Mouse (Mus musculus) neural tube, embryonic 11.5 days (tissue): Measurements from ENCODE around the gene Cdca5. TPM values are rescaled to one million over a fixed set of nuclear protein-coding genes. Genes with fewer than 3 reads are reported as not detected.
"Not testable (repeated sequence)": the region's sequence is repeated elsewhere in the genome, so short reads cannot be mapped to it uniquely, and the experiment has no call there.

Source experiments
- ATAC-seq: fragments of 200-750 bp; cut with Nextera tagmentation; 2 replicates; pipeline ENCODE4 v1.8.0; 2017; ENCODE audit warnings: moderate number of reproducible peaks, mild to moderate bottlenecking, moderate TSS enrichment, moderate library complexity; ENCODE audit not compliant: insufficient read depth, low FRiP score, low TSS enrichment
- DNase-seq: peaks from one replicate; pipeline ENCODE4 v3.0.0-alpha.2; 2015; ENCODE audit warnings: low spot score
- H3K27ac ChIP-seq: fragments of 300-500 bp; sonication (generic); 2 replicates; pipeline ENCODE4 v1.5.1; 2014; ENCODE audit warnings: low read depth, mild to moderate bottlenecking, low read length
- H3K27me3 ChIP-seq: fragments of 300-500 bp; sonication (generic); 2 replicates; pipeline ENCODE4 v1.6.1; 2014; ENCODE audit warnings: mild to moderate bottlenecking, low read length, mixed read lengths; ENCODE audit not compliant: control insufficient read depth, insufficient read depth
- H3K36me3 ChIP-seq: fragments of 300-500 bp; sonication (generic); 2 replicates; pipeline ENCODE4 v1.6.1; 2014; ENCODE audit warnings: mild to moderate bottlenecking, low read length, moderate library complexity, mixed read lengths; ENCODE audit not compliant: control insufficient read depth, insufficient read depth
- H3K4me1 ChIP-seq: fragments of 300-500 bp; sonication (generic); 2 replicates; pipeline ENCODE4 v1.6.1; 2014; ENCODE audit warnings: low read length, mixed read lengths; ENCODE audit not compliant: control insufficient read depth, insufficient read depth
- H3K4me2 ChIP-seq: fragments of 300-500 bp; sonication (generic); 2 replicates; pipeline ENCODE4 v1.6.1; 2014; ENCODE audit warnings: low read depth, mild to moderate bottlenecking, moderate library complexity
- H3K4me3 ChIP-seq: fragments of 300-500 bp; sonication (generic); 2 replicates; pipeline ENCODE4 v1.5.1; 2014; ENCODE audit warnings: low read depth, low read length
- H3K9ac ChIP-seq: fragments of 300-500 bp; sonication (generic); 2 replicates; pipeline ENCODE4 v1.6.1; 2014; ENCODE audit warnings: mild to moderate bottlenecking, low read length
- H3K9me3 ChIP-seq: fragments of 300-500 bp; sonication (generic); 2 replicates; pipeline ENCODE4 v1.6.1; 2016; ENCODE audit warnings: low read length; ENCODE audit not compliant: control insufficient read depth
- WGBS: fragments of 180-500 bp; shearing (Covaris S2); extraction: QIAGEN DNeasy Blood & Tissue Kit; methylation state at CpG from one replicate; pipeline ENCODE4 v1.1.7; 2014; 5-methylcytosine and 5-hydroxymethylcytosine counted together
- polyA plus RNA-seq: library from polyadenylated mRNA; unstranded; fragments of >200 nt; fragmentation: Nextera tagmentation; extraction: Ambion mirVana; gene quantifications from 2 replicates; pipeline ENCODE4 v1.2.1, GENCODE M21; 2014

Gene Cdca5
- 46.0 and 48.4 TPM in 2 replicates for polyA plus RNA-seq

DNA sequence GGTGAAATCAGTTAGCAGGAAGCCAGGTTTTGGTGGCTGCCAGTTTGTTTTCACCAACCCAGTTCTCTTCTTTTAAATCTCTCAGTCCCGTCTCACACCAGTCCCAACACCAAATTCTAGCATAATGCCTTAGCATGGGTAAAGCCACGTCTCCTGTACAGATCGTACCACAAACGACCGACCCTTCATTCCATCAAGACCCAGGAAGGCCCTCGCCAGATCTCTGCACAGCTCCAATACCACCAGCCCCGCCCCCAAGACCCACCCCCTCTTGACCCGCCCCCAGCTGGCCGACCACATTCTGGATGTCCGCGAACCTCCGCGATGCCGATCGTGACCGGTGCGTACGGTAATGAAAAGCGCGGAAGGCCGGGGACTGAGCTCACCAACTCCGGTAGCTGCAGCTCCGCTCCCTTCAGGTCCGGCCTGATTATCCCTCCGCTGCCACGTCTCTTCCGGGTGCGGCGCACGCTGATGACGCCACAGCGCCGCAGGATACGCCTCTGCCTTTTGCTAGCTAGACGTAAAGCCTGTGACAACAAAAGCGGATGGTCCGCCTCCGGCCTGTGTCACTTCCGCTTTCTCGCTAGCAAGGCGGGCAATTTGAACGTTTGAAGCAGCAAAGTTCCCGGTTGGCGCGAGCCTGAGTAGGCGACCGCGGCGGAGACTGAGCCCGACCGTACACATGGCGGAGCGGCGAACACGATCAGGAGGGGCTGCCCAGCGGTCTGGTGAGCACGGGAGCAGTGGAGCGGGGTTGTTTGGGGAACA lies at the start of gene Cdca5, which contains the start of gene Zfpl1:
Gene Cdca5, plus strand, starts transcription at position 506 of the 771 bp plus-strand sequence.
Gene Zfpl1, minus strand, starts transcription at position 479 of the 771 bp plus-strand sequence.
- H3K36me3 ChIP-seq, result peaks cover 5% of the 10 kb centered on the region
- WGBS, result under 1% methylated on average over 58 of the region's 58 CpGs
- DNase-seq (peak; percentile 99), ATAC-seq (peak; percentile 86)
- H3K4me2 ChIP-seq, result peak within 1 kb of the TSS; percentile 90
- H3K4me3 ChIP-seq, result peak within 1 kb of the TSS; percentile 84
- H3K27ac ChIP-seq, result no peak within 1 kb of the TSS
- no peaks in the 10 kb centered on the region for H3K9me3 ChIP-seq
- H3K9ac ChIP-seq, result peak within 1 kb of the TSS; percentile 72
- no peaks in the 10 kb centered on the region for H3K27me3 ChIP-seq
- H3K4me1 ChIP-seq, result peaks cover 6% of the 10 kb centered on the region

DNA sequence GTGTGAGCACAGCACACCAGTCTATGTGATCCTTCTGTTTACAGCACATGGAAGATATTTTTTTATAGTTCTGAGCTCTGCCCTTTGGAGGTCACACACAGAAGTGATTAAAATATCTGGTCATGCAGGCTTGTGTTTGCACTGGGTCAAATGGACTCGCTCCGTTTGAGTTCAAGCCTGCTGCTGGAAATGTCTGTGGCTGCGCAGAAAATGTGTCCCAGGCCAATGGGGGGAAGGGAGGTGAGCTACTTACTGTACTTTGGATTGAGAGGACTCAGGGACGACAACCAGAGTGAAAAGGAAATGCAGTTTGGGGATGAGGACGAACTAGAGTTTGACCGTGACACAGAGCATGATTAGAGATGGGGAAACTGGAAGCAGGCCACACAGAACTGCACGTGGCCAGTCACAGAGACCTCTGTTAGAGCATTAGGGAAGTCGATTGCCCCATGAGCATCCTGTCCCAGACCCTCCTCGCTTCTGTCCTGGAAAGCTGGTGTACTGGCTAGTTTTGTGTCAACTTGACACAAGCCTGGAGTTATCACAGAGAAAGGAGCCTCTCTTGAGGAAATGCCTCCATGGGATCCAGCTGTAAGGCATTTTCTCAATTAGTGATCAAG lies 48.7 kb upstream of the Cdca5 start:
- H3K27me3 ChIP-seq, result no peaks in the 10 kb centered on the region
- WGBS, result 82% methylated on average over 9 of the region's 9 CpGs

GRCm38 (mm10) chr19:6037695-6038094 lies 47.1 kb upstream of the Cdca5 start:
- Histone ChIP-seq H3K4me2 (no peak overlapping the region), H3K9ac (no peak overlapping the region), H3K9me3 (no peaks in the 10 kb centered on the region), H3K4me1 (no peaks in the 10 kb centered on the region), H3K27me3 (no peaks in the 10 kb centered on the region), H3K36me3 (no peaks in the 10 kb centered on the region), H3K27ac (no peak overlapping the region), H3K4me3 (no peak overlapping the region)
- ATAC-seq (no peak), DNase-seq (no peak)

More for the DNA sequence above, 48.7 kb upstream of the Cdca5 start:
- no peaks in the 10 kb centered on the region for H3K9me3 ChIP-seq
- DNase-seq, result no peak
- no peaks in the 10 kb centered on the region for H3K36me3 ChIP-seq
- no peak overlapping the region for H3K4me2 ChIP-seq
- no peaks in the 10 kb centered on the region for H3K4me1 ChIP-seq
- H3K9ac ChIP-seq, result no peak overlapping the region
- ATAC-seq, result no peak
- no peak overlapping the region for H3K27ac ChIP-seq
- no peak overlapping the region for H3K4me3 ChIP-seq

GRCm38 (mm10) chr19:6038326-6038725 lies 46.5 kb upstream of the Cdca5 start:
- no peak overlapping the region for H3K9ac ChIP-seq
- no peaks in the 10 kb centered on the region for H3K4me1 ChIP-seq
- no peak overlapping the region for H3K4me3 ChIP-seq
- H3K27me3 ChIP-seq, result no peaks in the 10 kb centered on the region
- no peaks in the 10 kb centered on the region for H3K9me3 ChIP-seq
- ATAC-seq (no peak), DNase-seq (no peak)
- H3K36me3 ChIP-seq, result no peaks in the 10 kb centered on the region
- no peak overlapping the region for H3K27ac ChIP-seq
- 89% methylated on average over 7 of the region's 7 CpGs for WGBS
- H3K4me2 ChIP-seq, result no peak overlapping the region

DNA sequence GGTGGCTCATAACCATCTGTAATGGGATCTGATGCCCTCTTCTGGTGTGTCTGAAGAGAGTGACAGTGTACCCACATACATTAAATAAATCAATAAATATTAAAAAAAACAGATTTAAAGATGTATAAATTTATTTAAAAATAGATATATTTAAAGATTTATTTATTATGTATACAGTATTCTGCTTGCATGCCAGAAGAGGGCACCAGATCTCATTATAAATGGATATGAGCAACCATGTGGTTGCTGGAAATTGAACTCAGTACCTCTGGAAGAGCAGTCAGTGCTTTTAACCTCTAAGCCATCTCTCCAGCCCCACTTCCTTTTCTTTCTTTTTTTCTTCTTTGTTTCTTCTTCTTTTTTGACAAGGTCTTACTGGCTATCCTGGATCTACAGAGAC lies 44.8 kb upstream of the Cdca5 start:
- H3K27me3 ChIP-seq, result no peaks in the 10 kb centered on the region
- ATAC-seq (no peak), DNase-seq (no peak)
- H3K9me3 ChIP-seq, result no peaks in the 10 kb centered on the region
- no peaks in the 10 kb centered on the region for H3K36me3 ChIP-seq
- no peak overlapping the region for H3K4me3 ChIP-seq
- H3K4me1 ChIP-seq, result no peaks in the 10 kb centered on the region
- H3K27ac ChIP-seq, result no peak overlapping the region
- no peak overlapping the region for H3K9ac ChIP-seq
- no peak overlapping the region for H3K4me2 ChIP-seq

DNA sequence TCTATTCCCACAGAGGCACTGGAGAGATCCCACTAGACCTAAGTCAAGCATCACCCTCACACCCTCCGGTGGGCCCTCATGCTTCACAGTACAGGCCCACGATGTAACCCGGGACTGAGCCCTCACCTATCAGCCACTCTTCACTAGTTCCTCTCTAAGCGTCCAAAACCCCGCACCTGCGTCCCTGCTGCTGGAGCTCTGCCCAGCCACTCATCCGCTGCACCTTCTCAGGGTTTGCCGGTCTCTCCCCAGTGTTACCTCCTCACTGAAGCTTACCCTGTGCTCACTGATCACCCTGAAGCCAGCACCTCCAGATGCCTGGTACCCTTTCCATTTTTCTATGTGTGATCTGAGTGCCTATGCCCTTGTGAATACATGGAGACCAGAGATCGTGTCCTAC lies 42.5 kb upstream of the Cdca5 start:
- Histone ChIP-seq H3K4me3 (no peak overlapping the region), H3K27me3 (no peaks in the 10 kb centered on the region), H3K9me3 (no peaks in the 10 kb centered on the region), H3K27ac (no peak overlapping the region), H3K36me3 (no peaks in the 10 kb centered on the region), H3K9ac (no peak overlapping the region), H3K4me2 (no peak overlapping the region), H3K4me1 (peaks cover 6% of the 10 kb centered on the region)
- ATAC-seq (no peak), DNase-seq (no peak)
- WGBS, result 84% methylated on average over 9 of the region's 9 CpGs

DNA sequence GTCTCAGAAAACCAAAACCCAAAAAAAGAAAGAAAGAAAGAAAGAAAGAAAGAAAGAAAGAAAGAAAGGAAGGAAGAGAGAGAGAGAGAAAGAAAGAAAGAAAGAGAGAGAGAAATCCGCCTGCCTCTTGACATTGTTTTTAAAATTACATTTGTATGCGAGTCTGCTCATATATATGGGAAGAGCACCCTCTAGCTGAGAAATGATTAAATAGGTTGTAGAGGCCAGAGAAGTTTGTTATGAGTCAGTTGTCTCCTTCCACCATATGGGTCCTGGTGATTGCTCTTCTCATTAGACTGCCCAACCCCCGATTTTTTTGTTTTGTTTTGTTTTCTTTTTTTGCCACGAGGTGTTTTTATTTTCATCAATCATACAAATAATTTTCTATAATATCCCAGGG lies 40.7 kb upstream of the Cdca5 start:
- not testable (repeated sequence) for H3K27ac ChIP-seq, DNase-seq, H3K4me2 ChIP-seq, H3K4me3 ChIP-seq, ATAC-seq, H3K36me3 ChIP-seq, H3K9me3 ChIP-seq, H3K9ac ChIP-seq, H3K27me3 ChIP-seq
- peaks cover 10% of the 10 kb centered on the region for H3K4me1 ChIP-seq
- 81% methylated on average over 4 of the region's 4 CpGs for WGBS

- H3K4me2 ChIP-seq, result peak overlapping the region; percentile 92
- peaks cover 17% of the 10 kb centered on the region for H3K36me3 ChIP-seq
- H3K9ac ChIP-seq, result peak overlapping the region; percentile 93
- ATAC-seq, result 0 out of 2 replicates have a peak, but pooled peaks have one; percentile 7
- peak overlapping the region; percentile 93 for H3K4me3 ChIP-seq
- H3K27me3 ChIP-seq, result no peaks in the 10 kb centered on the region
- no peaks in the 10 kb centered on the region for H3K9me3 ChIP-seq
- 22% methylated on average over 20 of the region's 20 CpGs for WGBS
- no peak for DNase-seq
- H3K27ac ChIP-seq, result peak overlapping the region; percentile 98
- peaks cover 10% of the 10 kb centered on the region for H3K4me1 ChIP-seq
Measured at GRCm38 (mm10) chr19:6045366-6046293, 39.2 kb upstream of the Cdca5 start.
